Mouse (Mus musculus): ENCODE data around the gene Cep41. TPM values are rescaled to one million over a fixed set of nuclear protein-coding genes. Genes with fewer than 3 reads are reported as not detected.

Cep41 gene
- polyA plus RNA-seq, 1 experiment from 2014 or later, result 9.9 TPM

DNA sequence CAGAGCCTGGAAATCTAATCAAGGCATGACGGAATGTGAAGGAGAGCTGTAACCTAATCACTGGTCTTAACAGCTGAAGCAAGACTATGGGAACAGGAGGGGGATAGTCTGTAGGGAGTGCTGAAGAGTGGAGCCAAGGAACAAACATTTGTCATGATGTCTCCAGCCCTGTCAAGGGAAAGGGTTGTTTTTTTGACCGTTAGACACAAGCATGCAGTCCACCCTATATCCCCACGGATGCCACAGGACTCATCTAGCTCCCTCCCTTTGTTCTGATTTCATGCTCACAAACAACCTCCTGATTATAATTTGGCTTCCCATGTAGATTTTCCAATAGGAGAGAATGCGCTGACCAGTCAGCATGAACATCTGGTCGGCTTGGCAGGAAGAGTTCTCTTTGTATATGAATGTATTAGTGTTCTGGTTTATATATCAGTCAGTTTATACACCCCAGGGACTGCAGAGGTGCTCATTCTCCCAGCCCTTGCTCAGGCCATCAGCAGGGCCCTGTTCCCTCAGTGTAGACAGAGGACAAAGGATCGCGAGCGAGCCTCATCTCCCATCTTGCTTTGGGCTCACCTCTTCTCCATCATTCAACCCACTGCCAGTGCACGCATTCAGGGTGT lies 10.5 kb upstream of the Cep41 start:
- Histone ChIP-seq H3K4me2 (replicated peaks) (no peak overlapping the region), H3K4me1 (replicated peaks) (peaks cover 7% of the 10 kb centered on the region; the same call in 1 of the 2 replicates), H3K27ac (0 out of 2 replicates have a peak overlapping the region, but pooled peaks have one; percentile 4), H3K9ac (no peak overlapping the region), H3K4me3 (replicated peaks) (no peak overlapping the region), H3K9me3 (no peaks in the 10 kb centered on the region), H3K27me3 (replicated peaks) (no peaks in the 10 kb centered on the region), H3K36me3 (no peaks in the 10 kb centered on the region)
- 58% methylated on average over 9 of the region's 9 CpGs for WGBS
- peak; percentile 53; the same call in 1 of the 2 replicates for ATAC-seq

- Histone ChIP-seq H3K9ac (no peak overlapping the region), H3K4me2 (replicated peaks) (no peak overlapping the region), H3K27me3 (replicated peaks) (no peaks in the 10 kb centered on the region), H3K9me3 (no peaks in the 10 kb centered on the region), H3K36me3 (no peaks in the 10 kb centered on the region), H3K4me3 (replicated peaks) (no peak overlapping the region), H3K27ac (0 out of 2 replicates have a peak overlapping the region, but pooled peaks have one; percentile 4), H3K4me1 (replicated peaks) (peaks cover 7% of the 10 kb centered on the region; the same call in 1 of the 2 replicates)
- no peak for ATAC-seq
- 65% methylated on average over 6 of the region's 6 CpGs for WGBS
Measured at GRCm38 (mm10) chr6:30703476-30703875, 9.9 kb upstream of the Cep41 start.

- WGBS, result 82% methylated on average over 6 of the region's 6 CpGs
Measured at GRCm38 (mm10) chr6:30702881-30703280, 9.3 kb upstream of the Cep41 start.

DNA sequence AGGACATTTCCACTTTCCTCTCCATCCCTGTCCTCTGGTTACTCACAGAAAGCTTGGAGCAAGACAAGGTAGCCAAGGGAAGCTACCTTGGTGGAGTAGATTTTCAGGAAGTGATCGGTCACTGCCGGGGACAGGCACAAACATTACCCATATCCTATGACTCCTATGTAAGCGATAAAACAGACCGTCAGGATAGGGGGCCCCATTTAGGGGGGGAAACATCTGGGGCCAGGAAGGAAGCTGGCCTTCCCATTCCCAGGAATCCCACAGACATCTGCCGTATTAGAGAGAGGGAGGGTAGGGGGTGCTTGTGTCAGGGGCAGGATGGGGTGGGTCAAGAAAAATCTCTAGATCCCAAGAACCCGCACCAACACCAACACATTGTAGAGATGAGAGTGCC lies 6.6 kb upstream of the Cep41 start:
- Histone ChIP-seq H3K9me3 (no peaks in the 10 kb centered on the region), H3K36me3 (no peaks in the 10 kb centered on the region), H3K4me3 (replicated peaks) (no peak overlapping the region), H3K4me1 (replicated peaks) (peaks cover 7% of the 10 kb centered on the region; the same call in 1 of the 2 replicates), H3K9ac (no peak overlapping the region), H3K27me3 (replicated peaks) (no peaks in the 10 kb centered on the region), H3K4me2 (replicated peaks) (no peak overlapping the region), H3K27ac (peak overlapping the region; percentile 0; the same call in 1 of the 2 replicates)
- WGBS, result 36% methylated on average over 6 of the region's 6 CpGs
- 0 out of 2 replicates have a peak, but pooled peaks have one; percentile 32 for ATAC-seq

More at GRCm38 (mm10) chr6:30702881-30703280, 9.3 kb upstream of the Cep41 start:
- Histone ChIP-seq H3K9me3 (no peaks in the 10 kb centered on the region), H3K4me3 (replicated peaks) (no peak overlapping the region), H3K36me3 (no peaks in the 10 kb centered on the region), H3K4me1 (replicated peaks) (peaks cover 7% of the 10 kb centered on the region; the same call in 1 of the 2 replicates), H3K4me2 (replicated peaks) (no peak overlapping the region), H3K27ac (no peak overlapping the region), H3K27me3 (replicated peaks) (no peaks in the 10 kb centered on the region), H3K9ac (no peak overlapping the region)
- ATAC-seq, result no peak

GRCm38 (mm10) chr6:30698036-30698435 lies 4.5 kb upstream of the Cep41 start:
- WGBS, result 78% methylated on average over 4 of the region's 4 CpGs
- H3K27ac ChIP-seq, result peak overlapping the region; percentile 61; the same call in 1 of the 2 replicates
- no peak overlapping the region for H3K4me3 ChIP-seq (replicated peaks)
- H3K4me1 ChIP-seq (replicated peaks), result peaks cover 8% of the 10 kb centered on the region
- no peak overlapping the region for H3K9ac ChIP-seq
- no peaks in the 10 kb centered on the region for H3K27me3 ChIP-seq (replicated peaks)
- H3K4me2 ChIP-seq (replicated peaks), result no peak overlapping the region
- ATAC-seq, result no peak
- H3K9me3 ChIP-seq, result no peaks in the 10 kb centered on the region
- no peaks in the 10 kb centered on the region for H3K36me3 ChIP-seq

GRCm38 (mm10) chr6:30697464-30697863 lies 3.9 kb upstream of the Cep41 start:
- no peak overlapping the region for H3K4me2 ChIP-seq (replicated peaks)
- no peak overlapping the region for H3K9ac ChIP-seq
- H3K27ac ChIP-seq, result peak overlapping the region; percentile 61; the same call in 1 of the 2 replicates
- H3K4me3 ChIP-seq (replicated peaks), result no peak overlapping the region
- WGBS, result 26% methylated on average over 5 of the region's 5 CpGs
- no peaks in the 10 kb centered on the region for H3K36me3 ChIP-seq
- H3K4me1 ChIP-seq (replicated peaks), result peaks cover 12% of the 10 kb centered on the region
- H3K27me3 ChIP-seq (replicated peaks), result no peaks in the 10 kb centered on the region
- no peak for ATAC-seq
- H3K9me3 ChIP-seq, result no peaks in the 10 kb centered on the region

GRCm38 (mm10) chr6:30695124-30695523 lies 1.6 kb upstream of the Cep41 start:
- Histone ChIP-seq H3K9me3 (no peaks in the 10 kb centered on the region), H3K27me3 (replicated peaks) (no peaks in the 10 kb centered on the region), H3K4me1 (replicated peaks) (peaks cover 8% of the 10 kb centered on the region), H3K27ac (no peak overlapping the region), H3K36me3 (no peaks in the 10 kb centered on the region), H3K4me2 (replicated peaks) (no peak overlapping the region), H3K4me3 (replicated peaks) (no peak overlapping the region), H3K9ac (no peak overlapping the region)
- 92% methylated on average over 8 of the region's 8 CpGs for WGBS
- ATAC-seq, result no peak

GRCm38 (mm10) chr6:30694209-30694608 lies 660 bp upstream of the Cep41 start:
- Histone ChIP-seq H3K4me3 (replicated peaks) (no peak overlapping the region), H3K9me3 (no peaks in the 10 kb centered on the region), H3K27ac (no peak overlapping the region), H3K4me1 (replicated peaks) (peaks cover 5% of the 10 kb centered on the region), H3K9ac (no peak overlapping the region), H3K36me3 (no peaks in the 10 kb centered on the region), H3K27me3 (replicated peaks) (no peaks in the 10 kb centered on the region), H3K4me2 (replicated peaks) (peak overlapping the region; percentile 79)
- ATAC-seq, result no peak
- WGBS, result 46% methylated on average over 6 of the region's 6 CpGs

DNA sequence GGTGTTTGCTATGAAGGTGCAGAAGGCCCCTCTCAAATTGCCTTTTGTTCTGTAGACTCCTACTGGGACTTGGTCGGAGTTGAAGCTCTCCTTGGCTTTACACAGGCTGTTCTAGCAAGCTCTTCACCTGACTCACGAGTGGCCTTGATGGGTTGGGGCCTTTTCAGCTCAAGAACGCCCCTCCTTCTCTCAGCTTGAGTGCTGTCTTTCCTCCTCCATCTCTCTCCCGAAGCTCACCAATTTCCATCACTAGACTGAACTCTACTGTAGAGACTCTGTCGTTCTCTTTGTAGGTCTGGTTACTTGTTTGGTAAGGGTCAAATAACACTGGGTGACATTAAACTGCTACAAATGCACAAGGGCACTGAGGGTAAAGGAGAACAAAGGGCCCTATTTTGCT lies 723 bp downstream of the Cep41 start:
- H3K4me2 ChIP-seq (replicated peaks), result peak overlapping the region; percentile 79
- H3K4me3 ChIP-seq (replicated peaks), result peak overlapping the region; percentile 55
- no peaks in the 10 kb centered on the region for H3K9me3 ChIP-seq
- H3K27me3 ChIP-seq (replicated peaks), result no peaks in the 10 kb centered on the region
- 73% methylated on average over 5 of the region's 5 CpGs for WGBS
- no peaks in the 10 kb centered on the region for H3K36me3 ChIP-seq
- H3K9ac ChIP-seq, result peak overlapping the region; percentile 59
- peaks cover 5% of the 10 kb centered on the region for H3K4me1 ChIP-seq (replicated peaks)
- ATAC-seq, result peak; percentile 12; the same call in 1 of the 2 replicates
- peak overlapping the region; percentile 93 for H3K27ac ChIP-seq

DNA sequence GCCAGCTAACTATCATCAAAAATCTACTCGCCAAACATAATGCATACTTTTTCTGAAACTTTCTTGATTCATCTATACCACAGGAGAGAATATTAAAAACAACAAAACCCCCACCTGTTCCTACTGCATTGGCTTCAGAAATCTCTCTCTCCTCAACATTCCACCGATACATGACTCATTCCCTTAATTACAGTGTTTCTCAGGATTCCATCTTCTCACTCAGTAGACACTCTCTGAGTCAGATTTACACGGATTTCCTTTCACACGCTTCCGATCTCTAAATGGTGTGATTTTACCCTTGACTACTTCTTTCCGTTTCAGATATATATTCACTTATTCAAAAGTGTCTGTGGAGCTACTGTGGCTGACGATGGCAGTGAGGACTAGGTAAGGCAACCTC lies 6.4 kb downstream of the Cep41 start:
- Histone ChIP-seq H3K27me3 (replicated peaks) (no peaks in the 10 kb centered on the region), H3K36me3 (no peaks in the 10 kb centered on the region), H3K9me3 (no peaks in the 10 kb centered on the region), H3K4me2 (replicated peaks) (no peak overlapping the region), H3K4me1 (replicated peaks) (peaks cover 8% of the 10 kb centered on the region), H3K4me3 (replicated peaks) (no peak overlapping the region), H3K27ac (no peak overlapping the region), H3K9ac (no peak overlapping the region)
- 91% methylated on average over 7 of the region's 7 CpGs for WGBS
- no peak for ATAC-seq

DNA sequence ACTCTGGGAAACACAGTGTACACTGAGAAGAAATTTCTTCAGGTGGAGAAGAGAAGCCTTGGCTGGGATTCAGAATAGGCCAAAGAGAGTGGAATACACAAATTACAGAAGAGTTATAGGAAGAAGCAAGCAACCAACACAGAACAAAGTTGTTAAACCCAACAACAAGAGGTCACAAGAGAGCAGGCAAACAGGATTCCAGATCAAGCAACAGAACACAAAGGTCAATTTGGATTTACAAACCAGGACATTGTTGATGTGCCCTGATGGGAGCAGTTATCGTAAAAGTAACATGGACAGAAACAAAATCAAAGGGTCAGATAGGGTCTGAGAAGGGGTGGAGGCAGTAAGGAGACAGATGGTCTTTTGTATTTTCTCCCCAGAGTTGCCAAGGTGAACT lies 9.0 kb downstream of the Cep41 start:
- H3K4me3 ChIP-seq (replicated peaks), result no peak overlapping the region
- WGBS, result 85% methylated on average over 1 of the region's 1 CpGs
- H3K9ac ChIP-seq, result no peak overlapping the region
- H3K27me3 ChIP-seq (replicated peaks), result no peaks in the 10 kb centered on the region
- no peak overlapping the region for H3K4me2 ChIP-seq (replicated peaks)
- H3K4me1 ChIP-seq (replicated peaks), result peaks cover 8% of the 10 kb centered on the region
- H3K36me3 ChIP-seq, result no peaks in the 10 kb centered on the region
- no peaks in the 10 kb centered on the region for H3K9me3 ChIP-seq
- H3K27ac ChIP-seq, result no peak overlapping the region
- ATAC-seq, result no peak

- Histone ChIP-seq H3K27ac (peak overlapping the region; percentile 69), H3K9ac (peak overlapping the region; percentile 31; the same call in 1 of the 2 replicates), H3K27me3 (replicated peaks) (no peaks in the 10 kb centered on the region), H3K36me3 (no peaks in the 10 kb centered on the region), H3K4me1 (replicated peaks) (peaks cover 8% of the 10 kb centered on the region), H3K9me3 (no peaks in the 10 kb centered on the region), H3K4me3 (replicated peaks) (no peak overlapping the region), H3K4me2 (replicated peaks) (peak overlapping the region; percentile 27; the same call in 1 of the 2 replicates)
- WGBS, result 41% methylated on average over 13 of the region's 13 CpGs
- peak; percentile 81 for ATAC-seq
Measured at GRCm38 (mm10) chr6:30681935-30682900, 11.3 kb downstream of the Cep41 start.

Measured in intestine, embryonic 15.5 days (tissue).